Mouse (Mus musculus) natural killer cell, adult 2 months (primary cell): ENCODE data around the gene Anxa3.
A peak's percentile ranks its signal among the peaks of the same experiment; 100 is the strongest.

Experiments
- DNase-seq, 2 experiments: peaks; one replicate each; pipeline ENCODE4 v3.0.0; 2022; ENCODE audit warnings: low spot score in 2 of 2

Gene Anxa3

DNA sequence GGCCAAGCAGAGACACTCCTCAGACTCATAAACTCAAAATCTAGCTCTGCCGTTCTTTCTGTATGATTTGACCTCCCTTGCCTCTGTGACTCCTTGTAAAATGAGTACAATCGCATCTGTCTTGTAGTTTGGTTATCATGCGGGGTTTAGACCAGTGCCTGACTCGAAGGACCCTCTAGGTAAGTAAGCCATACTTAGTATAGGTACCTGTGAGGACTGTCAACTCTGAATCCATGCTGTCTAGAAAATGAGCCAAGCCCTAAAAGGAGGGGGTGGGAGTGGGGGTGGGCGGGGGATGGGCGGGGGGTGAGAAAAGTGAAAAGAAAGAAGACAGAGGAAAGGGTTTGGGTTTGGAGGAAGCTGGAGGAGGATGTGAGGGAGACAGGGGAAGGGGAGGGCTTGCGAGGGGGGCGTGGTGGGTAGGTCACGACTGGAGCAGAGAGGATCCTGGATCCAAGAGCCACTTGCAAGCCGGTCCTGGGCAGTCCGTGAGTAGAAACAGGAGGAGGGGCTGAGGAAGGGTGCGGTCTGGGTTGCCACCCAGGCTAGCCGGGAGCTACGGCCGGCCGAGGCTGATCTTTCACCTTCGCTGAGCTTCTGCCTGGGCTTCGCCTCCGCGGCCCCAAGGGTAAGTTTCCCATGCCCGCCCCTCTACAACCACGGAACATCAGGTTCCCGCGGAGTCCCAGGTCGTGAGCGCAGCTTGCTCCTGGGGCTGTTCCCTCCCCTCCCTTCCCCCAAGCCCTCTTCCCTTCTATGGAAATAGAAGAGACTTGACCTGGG is at the start of gene Anxa3:
Gene Anxa3 (plus strand): TSS at position 404 of the 783 bp plus-strand sequence.
- DNase-seq, result no peak

DNA sequence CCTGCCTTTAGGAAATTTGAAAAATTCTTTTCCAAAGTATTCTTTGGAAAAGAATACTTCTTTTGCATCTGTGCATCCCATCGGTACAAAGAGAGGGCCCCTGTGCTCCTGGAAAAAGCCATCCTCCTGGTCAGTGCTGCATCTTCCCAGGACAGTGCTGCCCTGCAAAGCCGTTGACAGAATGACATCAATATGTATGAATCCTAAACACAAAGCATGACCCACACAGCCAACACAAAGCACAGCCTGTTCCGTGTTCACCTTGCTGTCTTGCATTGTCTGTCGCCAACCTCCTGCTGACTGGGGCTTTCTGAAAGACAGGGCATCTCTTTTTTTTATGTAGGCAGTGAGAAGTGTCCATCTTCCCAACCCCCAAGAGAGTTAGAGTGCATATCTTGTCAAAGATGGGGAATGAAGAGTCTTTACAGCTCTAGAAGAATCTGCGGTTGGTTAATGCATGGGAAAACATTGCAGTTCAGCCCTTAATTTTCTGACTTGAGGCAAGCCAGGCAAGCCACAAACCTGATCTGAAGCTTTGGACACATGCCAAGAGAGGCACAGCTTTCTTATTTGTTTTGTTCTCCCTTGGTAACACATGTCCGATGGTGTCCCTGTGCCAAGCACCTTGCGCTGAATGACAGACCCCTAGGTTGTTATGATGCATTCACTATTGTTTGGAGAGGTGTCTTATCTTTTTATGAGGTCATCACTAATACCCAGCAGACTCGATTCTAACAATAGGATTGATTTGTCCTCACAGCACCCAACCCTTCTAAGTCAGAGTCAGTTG is 45.7 kb upstream of the Anxa3 start:
- DNase-seq, result no peak

DNA sequence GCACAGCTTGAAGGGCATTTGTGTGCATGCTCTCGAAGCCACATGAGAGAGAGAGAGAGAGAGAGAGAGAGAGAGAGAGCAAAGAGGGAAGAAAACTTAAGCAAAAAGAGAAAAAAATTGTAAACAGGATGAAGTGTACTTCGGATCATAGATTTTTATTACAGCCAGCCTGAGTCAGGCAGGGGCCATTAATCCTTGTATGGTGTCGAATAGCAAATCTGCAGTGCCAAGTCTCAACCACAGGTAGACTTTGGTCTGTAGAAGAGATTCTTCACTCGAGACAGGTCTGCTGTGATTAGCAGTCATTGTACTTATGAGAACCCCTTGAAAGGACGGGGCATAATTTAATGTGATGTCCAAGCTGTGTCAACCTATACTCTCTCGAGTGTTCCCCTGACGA is 35.5 kb upstream of the Anxa3 start:
- DNase-seq, result no peak

DNA sequence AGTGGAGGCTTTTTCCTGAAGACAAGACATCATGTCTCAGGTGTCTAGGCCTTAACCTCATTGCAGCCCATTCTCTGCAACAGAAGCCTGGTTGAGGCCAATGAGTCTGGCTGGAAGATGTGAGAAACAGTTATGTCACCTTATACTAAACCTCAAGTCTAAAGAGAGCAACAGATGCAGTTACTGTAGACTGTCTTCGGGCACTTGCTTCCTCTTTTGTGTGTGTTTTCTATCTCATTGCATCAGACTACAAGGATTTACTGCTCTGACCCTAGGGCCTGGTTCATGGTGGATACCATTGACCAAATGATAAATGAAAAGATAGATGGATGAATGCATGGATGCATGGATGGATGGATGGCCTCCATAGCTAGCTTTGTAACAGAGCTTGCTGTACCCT is 31.1 kb upstream of the Anxa3 start:
- no peak for DNase-seq

DNA sequence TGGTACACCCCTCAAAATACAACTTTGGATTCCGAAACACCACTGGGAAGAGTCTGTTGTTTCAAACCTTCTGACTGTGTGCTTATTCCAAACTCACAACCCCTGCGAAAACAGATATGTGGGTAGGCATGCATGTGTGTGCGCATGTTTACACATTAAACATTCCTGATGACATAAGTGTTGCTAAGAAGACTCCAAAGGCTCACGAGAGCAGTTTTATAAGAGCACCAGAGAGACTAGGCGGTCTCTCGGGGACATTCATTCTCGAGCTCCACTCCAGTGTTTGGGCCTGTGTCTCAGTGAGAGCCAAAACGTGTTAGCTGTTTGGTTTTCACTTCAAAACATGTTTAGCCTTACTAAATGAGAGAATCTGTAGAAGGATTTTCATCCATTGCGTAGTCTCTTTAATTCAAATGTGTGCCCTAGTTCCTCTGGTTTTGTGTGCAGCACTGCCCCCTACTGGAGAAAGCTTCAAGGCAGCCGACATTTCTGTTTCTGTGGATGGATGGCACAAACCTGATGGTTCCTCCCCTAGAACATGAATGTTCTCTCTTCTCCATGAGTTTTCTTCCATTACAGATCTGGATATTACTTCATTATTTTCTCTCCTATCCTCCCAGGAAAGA is 24.2 kb upstream of the Anxa3 start:
- DNase-seq, result peak in 1 of 2 experiments; percentile 4

DNA sequence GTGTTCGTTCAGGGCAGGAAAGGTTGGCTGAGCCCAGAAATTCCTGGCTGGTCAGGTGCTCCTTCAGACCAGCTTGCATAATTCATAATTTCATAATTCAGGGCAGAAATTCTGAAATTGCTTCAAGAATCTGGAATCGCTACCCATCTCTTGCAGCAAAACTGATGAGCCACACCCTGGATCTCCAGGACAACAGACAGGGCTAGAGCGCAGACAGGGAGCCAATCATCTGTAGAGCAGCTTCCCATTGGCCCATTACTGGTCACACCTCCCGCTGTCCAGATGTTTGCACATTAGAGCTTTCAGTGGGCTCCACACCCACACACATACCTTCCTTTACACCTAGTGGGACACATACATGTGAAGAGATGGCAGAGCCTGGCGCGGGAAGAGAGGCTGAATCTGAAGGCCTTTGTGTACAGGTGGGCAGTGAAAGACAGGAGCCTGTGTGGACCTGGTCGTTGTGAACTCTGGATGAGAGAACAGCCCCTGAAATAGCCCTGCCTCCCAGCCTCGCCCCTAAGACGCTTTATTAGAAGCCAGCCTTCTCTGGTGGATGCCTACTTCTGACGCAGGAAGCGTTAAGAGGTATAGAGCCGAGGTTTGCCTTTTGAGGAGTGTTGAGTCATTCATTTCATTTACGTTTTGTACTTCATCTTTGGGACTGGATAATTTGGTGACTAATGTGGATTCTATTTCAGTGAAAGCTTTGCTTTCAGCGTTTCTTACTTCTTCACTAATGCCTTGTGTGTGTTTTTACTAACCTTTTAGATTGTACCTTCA is 9.4 kb upstream of the Anxa3 start:
- no peak for DNase-seq

DNA sequence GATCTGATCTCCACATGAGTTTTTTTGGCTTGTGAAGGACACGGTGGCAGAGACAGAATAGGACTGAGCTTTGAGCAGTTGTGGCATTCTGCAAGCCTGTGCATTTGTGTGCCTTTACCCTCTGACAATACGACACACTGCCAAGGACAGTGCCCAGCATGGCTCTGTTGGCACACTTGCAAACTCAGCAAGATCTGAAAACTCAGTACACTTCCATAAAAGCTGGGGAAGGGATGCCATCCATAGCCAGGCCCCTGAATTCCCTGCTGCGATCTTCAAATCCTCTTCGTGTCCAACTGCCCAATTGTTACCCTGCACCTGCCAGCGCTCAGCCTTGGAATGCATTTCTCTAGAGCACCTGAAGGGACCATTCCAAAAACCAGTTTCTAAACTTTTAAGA is 8.0 kb upstream of the Anxa3 start:
- no peak for DNase-seq

DNA sequence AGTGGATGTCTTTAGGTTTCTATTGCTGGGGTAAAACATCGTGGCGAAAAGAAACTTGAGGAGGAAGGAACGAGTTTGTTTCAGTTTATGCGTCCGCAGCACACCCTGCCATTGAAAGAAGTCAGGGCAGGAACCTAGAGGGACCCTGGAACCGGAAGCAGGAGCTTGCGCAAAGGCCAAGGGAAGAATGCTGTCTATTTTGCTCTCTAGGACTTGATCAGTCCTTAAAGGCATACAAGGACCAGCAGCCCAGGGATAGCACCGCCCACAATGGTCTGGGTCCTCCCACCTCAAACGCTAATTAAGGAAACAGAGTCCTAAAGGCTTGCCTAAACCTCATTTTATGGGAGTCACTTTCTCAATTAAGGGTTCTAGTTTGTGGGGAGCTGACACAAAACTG is 717 bp upstream of the Anxa3 start:
- DNase-seq, result no peak

DNA sequence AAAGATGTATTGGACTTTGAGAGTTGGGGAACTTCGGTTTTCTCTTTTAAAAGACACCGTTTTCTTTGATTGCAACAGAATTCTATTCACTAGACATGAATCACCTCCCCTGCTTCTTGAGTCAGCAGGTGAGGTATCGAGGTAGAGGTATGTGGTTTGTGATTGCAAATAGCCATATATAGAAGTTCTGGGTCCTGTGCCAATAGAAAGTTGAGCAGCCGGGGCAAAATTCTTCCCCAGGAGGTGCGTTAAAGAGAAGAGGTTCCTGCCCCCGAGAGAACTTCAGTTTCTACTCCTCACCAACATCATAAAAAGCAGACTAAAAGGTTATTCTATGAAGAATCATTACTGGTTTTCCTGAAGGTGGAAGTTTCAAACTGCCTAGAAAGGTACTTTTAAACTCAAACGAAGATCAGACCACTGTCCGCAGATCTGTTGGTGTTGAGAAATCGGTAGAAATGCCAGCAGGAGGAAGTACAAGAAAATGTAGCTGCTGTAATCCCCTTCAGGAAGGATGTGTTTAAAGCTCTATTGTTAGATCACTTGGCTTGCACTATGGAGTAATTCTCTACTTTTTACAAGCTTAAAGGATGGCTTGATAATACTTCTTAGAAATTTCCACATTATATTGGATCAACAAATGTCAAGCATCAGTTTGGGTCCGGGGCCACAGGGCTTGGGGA is 955 bp downstream of the Anxa3 start:
- DNase-seq, result no peak

DNA sequence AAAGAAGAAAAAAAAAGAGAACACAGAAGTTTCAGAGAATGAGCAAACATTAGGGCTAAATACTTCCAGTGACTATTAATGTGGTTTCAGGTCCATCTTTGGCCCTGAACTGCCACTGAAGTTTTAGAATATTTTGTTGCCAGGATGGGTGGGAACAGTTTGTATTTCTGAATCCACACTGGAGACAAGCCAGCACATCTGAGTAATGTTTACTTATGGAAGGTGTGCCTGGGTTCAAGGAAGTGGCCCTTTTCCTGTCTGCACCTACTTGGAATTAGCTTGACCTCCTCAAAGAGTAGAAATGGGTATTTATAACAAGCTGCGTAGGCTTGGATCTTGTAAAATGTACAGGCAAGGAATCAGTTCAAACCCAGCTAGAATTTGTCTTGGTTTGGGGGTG is 2.6 kb downstream of the Anxa3 start:
- no peak for DNase-seq

DNA sequence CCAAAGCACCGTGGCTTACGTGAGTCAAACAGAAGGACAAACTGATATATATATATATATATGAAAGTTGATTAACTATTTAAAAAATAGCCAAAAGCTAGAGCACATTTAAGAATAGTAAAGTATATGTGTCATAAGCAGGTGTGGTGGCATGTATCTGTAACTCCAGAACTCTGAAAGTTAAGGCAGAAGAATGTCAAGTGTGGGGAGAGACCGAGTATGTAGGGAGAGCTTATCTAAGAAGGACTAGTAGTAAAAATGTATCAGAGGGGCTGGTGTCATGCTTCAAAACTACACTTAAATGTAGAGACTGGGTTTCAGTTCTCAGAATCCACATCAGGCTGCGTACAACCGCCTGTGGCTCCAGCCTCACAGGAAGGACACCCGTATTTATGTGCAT is 4.3 kb downstream of the Anxa3 start:
- DNase-seq, result no peak

DNA sequence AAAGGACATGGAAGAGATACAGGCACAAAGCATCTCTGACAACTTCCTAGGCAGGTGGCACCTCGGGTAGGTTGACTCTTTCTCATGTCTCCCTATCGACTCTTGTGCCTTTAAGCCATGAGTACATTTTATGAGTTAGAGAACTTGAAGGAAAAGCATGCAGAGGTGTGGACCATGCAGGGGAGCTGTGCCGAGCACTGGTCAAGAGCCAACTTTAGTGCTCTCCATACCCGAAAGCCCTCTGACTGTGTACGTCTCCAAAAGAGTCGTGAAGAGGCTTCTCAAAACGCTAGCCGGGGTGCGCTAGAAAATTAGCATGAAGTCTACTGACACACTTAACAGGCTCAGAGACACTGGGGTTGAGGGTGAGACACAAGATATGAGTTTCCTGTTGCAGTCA is 6.0 kb downstream of the Anxa3 start:
- DNase-seq, result no peak

DNA sequence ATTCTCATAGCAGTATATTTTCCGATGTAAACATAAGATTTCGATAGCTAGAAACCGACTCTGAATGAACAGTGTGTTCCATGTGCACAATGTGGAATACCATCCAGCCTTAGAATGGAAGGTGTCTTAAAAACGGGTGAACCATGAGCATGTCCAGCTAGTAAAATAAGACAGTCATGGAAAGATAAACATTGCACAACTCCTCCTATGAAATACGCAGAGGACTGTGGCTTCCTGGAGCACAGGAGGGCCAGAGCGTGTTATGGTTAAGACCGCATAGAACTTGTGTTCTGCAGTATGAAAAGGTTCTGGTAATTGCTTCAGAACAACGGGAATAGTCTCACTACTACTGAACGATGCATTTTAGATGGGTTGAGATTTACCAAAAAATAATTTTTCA is 6.8 kb downstream of the Anxa3 start:
- DNase-seq, result no peak

DNA sequence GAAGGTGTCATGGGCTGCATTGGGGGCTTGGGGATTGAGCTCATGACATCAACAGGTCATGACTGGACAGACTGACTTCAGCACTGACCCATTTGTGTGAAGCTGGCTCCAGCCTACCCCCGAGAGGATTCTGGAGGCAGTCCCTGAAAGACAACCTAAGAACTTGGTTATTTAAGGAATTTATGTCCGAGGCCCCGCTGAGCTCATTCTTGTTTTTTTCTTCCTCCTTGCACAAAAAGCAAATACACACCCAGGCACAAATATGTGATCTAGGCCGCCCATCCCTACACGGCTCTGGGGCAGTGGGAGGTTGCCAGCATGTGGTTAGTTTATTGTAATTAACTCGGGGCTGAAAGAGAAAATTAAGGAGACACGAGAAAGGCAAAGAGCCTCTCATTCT is 9.0 kb downstream of the Anxa3 start:
- DNase-seq, result no peak

DNA sequence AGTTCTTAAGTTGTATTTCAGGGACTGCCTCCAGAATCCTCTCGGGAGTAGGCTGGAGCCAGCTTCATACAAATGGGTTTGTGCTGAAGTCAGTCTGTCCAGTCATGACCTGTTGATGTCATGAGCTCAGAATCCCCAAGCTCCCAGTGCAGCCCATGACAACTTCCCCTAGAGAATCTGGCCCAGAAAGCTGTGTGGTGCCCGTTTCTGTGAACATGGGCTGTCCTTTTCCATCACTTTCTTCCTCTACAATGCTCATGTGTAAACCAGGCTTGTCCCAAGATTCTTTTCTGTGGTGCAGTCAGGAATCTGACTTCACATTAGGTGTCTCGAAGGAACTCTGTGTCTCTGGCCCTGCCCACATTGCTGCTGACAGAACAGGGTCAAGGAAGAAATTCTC is 10.0 kb downstream of the Anxa3 start:
- no peak for DNase-seq

DNA sequence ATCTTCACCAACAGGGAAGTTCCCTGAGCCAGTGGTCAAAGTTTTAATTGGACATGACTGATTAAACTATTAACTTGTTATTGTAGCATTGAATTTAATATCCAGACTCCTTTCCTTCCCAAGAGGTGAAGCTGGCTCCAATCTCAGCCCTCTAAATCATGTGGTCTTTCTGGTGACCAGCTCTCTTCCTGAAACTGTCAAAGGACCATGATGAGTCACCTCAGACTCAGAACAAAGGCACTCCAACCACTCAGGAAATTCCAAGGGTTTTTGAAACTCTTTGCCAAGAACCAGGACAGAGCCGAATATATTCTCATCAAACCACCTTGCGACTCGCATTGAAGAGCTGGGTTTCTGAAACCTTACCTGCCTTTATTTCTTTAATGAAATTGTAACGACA is 11.2 kb downstream of the Anxa3 start:
- no peak for DNase-seq

DNA sequence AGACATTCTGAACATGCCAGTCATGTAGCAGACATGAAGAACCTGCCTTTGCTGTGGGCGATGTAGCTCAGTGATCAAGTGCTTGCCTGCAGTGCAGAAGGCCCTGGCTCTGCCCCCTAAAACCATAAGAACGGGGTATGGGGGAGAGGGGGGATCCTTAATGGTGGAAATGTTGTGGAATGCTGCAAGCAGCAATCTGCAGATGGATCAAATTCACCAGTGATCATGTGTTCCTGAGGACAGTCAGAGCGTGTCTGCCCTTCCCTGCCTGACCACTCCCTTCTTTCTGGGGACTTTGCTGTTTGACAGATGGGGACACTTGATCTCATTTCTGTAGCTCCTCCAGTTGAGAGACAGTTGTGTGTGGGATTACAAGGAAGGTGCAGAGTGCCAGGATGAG is 11.7 kb downstream of the Anxa3 start:
- DNase-seq, result no peak

DNA sequence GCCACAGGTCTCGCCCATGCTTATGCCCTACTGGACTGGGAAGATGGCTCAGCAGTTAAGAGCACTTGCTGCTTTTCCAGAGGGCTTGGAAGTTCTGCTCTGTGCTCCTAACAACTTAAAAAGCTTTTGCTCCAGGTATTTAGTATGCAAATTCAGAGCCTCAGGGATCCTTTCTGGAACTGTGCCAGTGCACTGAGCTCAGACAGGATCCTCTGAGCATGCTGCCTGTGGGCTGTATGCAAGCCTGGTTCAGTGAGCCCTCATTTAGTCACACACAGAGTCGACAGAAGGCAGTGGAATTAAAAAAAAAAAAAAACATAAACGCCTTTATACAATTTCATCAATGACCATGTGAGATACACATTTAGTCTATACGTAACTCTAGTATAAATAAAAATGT is 17.5 kb downstream of the Anxa3 start:
- no peak for DNase-seq

DNA sequence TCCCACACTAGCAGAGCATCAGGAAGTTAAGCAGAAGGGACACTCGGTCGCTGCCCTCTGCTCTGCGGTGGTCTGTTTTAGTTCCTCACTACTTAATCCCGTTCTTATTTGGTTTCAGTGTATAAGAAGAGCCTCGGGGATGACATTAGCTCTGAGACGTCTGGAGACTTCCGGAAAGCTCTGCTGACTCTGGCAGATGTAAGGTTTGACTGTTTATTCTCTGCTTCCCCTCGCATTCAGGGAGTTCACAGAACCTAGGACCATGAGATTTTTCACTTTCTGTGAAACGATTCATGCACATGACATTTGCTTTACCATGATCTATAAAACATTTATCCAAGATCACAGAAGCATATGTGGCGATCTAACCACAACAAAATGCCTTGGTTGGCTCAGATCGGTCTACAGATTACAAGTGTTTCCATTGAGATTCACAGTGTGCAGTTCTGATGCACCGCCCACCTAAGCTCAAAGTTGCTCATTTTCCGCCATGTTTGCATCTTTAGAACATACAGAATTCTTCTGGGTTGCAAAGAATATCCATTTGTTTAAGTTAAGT is 31.7 kb downstream of the Anxa3 start:
- no peak for DNase-seq

DNA sequence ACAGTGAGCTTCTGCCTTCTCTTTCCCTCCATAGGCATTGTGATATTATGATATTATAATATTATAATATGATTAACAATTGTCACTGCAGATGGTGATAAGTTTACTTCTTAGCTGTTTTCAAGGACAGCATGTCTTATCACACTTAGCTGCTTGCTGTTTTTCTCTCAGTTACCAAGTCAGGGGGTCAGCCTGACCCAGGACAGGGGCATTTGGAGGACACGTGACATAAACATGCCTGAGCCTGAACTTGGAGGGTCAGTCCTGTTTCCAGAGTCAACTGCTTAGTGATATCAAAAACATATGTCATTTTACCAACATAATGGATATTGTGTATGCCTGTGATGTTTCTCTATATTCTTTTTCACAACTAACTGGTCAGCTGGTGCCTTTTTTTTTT is 34.0 kb downstream of the Anxa3 start:
- no peak for DNase-seq

DNA sequence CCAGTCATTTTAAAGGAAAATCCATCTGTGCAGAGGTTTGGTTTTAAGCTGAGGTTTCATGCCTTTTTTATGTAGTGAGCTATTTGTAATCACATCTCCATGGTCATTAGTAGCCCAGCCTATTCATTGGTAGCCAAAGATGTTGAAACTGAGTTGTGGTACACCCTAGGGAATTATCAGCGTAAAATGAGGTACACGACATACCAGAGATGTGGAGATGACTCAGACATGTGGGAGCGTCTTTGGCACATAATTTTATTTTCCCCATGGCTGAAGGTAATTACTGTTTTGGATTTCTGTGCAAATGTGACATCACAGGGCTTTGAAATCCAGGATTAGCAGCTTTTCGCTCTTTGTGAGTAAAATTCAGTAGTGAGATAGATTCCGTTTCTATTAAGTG is 41.2 kb downstream of the Anxa3 start:
- no peak for DNase-seq
